Mouse (Mus musculus) olfactory bulb, adult 2 months (tissue): Measurements from ENCODE around the gene Slc25a29. TPM values are rescaled to one million over a fixed set of nuclear protein-coding genes. Genes with fewer than 3 reads are reported as not detected.
A peak's percentile ranks its signal among the peaks of the same experiment; 100 is the strongest.

ENCODE experiments used
- H3K27ac ChIP-seq: fragments of 200-500 bp; 2 replicates; pipeline ENCODE4 v1.5.1; 2012; ENCODE audit warnings: low read depth, low read length; ENCODE audit not compliant: insufficient read depth
- H3K4me1 ChIP-seq: fragments of 200-500 bp; 2 replicates; pipeline ENCODE4 v1.6.1; 2012; ENCODE audit warnings: low read length; ENCODE audit not compliant: control insufficient read depth, insufficient read depth
- H3K4me3 ChIP-seq: fragments of 200-500 bp; 2 replicates; pipeline ENCODE4 v1.5.1; 2012; ENCODE audit warnings: mild to moderate bottlenecking, low read depth, low read length, moderate library complexity; ENCODE audit not compliant: insufficient read depth
- CTCF ChIP-seq: fragments of 200-500 bp; IDR thresholded peaks from 2 replicates; pipeline ENCODE4 v1.5.1; 2012; ENCODE audit warnings: low read depth, mild to moderate bottlenecking, low read length, moderate library complexity; ENCODE audit not compliant: insufficient read depth
- POLR2A ChIP-seq: fragments of 200-500 bp; IDR thresholded peaks from 2 replicates; pipeline ENCODE4 v1.6.1; 2012; ENCODE audit warnings: mild to moderate bottlenecking, low read depth, low read length, moderate library complexity; ENCODE audit not compliant: insufficient read depth
- WGBS: fragments of 180-500 bp; shearing (Covaris S2); methylation state at CpG from one replicate; pipeline ENCODE4 v1.1.7; 2018; 5-methylcytosine and 5-hydroxymethylcytosine counted together
- polyA plus RNA-seq: library from polyadenylated mRNA; stranded (reverse); fragments of >200 nt; gene quantifications from 2 replicates; pipeline ENCODE4 v1.2.4, GENCODE M21; 2012; ENCODE audit warnings: low replicate concordance; ENCODE audit not compliant: missing spikeins, insufficient read depth, insufficient read length

Slc25a29 gene
- polyA plus RNA-seq, 1 experiment, result not detected

DNA sequence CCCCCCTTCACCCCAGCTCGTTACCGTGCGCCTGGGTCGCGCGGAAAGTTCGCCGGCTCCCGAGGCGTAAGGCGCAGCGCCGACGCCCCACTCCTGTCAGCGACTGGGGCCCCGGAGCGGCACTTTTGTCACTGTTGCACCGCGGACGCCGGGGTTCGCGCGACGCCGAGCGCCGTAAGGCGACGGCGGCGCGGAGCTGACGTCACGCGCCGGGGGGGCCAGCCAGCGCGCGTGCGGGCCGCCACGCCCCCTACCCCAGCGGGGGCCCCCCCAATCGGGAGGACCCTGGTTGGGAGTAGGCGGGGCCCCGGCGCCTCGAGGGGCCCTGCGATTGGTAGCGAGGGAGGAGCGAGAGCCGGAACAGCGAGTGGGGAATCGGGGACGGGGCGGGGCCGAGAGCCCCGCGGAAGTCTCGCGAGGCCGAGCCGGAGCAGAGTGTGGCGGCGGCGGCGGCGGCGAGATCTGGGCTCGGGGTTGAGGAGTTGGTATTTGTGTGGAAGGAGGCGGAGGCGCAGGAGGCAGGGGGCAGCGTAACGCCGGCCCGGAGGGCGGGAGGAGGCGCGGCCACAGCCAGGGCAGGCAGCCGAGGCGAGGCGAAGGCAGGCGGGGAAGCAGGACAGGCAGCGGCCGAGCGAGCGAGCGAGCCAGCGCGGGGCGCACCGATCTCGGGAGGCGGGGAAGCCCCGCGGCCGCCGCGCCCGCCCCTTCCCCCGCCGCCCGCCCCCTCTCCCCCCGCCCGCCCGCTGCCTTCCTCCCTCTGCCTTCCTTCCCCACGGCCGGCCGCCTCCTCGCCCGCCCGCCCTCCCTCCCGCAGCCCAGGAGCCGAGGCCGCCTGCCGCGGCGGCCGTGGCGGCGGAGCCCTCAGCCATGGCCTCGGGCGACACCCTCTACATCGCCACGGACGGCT, 42.9 kb downstream of the Slc25a29 start, which contains the start of gene Yy1:
Gene Yy1 (plus strand): TSS at position 428 of the 907 bp plus-strand sequence.
- WGBS, result under 1% methylated on average over 114 of the region's 127 CpGs

DNA sequence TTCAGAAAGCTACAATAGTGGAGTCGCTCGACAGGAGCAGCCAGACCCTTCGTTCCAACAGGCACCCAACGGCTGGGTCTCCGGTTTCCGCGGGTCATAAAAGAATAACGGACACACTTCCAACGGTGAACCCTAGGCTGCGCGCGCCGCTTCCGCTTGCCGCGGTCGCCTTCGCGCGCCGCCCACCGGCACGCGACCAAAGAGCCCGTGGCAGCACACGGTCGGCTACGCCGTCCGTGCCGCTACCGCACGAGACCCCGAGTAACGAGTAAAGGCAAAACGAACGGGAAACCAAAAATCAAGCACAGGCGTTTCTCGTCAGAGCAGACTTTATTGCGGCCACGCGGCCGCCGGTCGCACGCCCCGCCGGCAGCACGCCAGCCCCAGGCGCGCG, 43.5 kb downstream of the Slc25a29 start:
- under 1% methylated on average over 52 of the region's 52 CpGs for WGBS
- Histone ChIP-seq H3K27ac (peak overlapping the region; percentile 66; the same call in 1 of the 2 replicates), H3K4me1 (no peaks in the 10 kb centered on the region), H3K4me3 (peak overlapping the region; percentile 90)
- TF ChIP-seq POLR2A, result 0 out of 2 replicates have a peak, but pooled peaks have one; percentile 33
- no peak for TF ChIP-seq CTCF

More for the DNA sequence above, 42.9 kb downstream of the Slc25a29 start, which contains the start of gene Yy1:
- H3K4me3 ChIP-seq, result peak within 1 kb of the TSS; percentile 97
- peak within 1 kb of the TSS; percentile 86 for H3K27ac ChIP-seq
- H3K4me1 ChIP-seq, result no peaks in the 10 kb centered on the region
- TF ChIP-seq CTCF (no peak), POLR2A (peak; percentile 59)

DNA sequence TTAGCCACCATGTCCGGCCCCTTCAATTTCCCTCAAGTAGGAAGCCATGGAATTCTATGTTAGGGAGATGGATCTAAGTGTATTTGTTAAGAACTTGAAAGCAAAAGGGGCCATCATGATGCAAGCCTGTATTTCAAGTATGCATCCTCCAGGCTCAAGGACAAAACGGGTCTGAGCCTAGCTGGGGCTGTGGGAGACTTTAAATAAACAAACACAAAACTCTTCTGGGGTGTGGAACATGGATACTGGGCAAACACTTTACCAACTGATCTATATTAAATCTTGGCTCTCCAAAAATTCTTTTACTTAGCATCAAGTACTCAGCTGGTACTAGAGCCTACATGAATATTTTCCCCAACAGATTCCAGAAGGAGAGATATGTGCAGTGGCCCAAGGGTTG, 48.4 kb downstream of the Slc25a29 start:
- no peaks in the 10 kb centered on the region for H3K4me1 ChIP-seq
- TF ChIP-seq CTCF (no peak), POLR2A (no peak)
- no peak overlapping the region for H3K4me3 ChIP-seq
- 85% methylated on average over 2 of the region's 2 CpGs for WGBS
- no peak overlapping the region for H3K27ac ChIP-seq

DNA sequence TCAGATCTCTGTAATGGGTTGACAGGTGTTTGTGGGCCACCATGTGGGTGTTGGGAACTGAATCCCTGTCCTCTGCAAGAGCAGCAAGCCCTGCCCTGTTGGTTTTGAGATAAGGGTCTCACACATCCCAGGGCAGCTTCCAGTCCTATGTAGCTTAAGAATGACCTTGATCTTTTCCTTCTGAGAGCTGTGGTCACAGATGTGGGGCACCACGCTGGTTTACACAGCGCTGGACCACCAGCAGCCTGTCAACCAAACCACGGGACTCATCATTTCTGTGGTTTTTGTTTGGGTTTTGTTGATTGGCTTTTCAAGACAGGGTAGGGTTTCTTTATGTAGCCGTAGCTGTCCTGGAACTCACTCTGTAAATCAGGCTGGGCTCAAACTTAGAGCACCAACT, 50.5 kb downstream of the Slc25a29 start:
- Histone ChIP-seq H3K4me3 (no peak overlapping the region), H3K4me1 (no peaks in the 10 kb centered on the region), H3K27ac (no peak overlapping the region)
- 96% methylated on average over 4 of the region's 4 CpGs for WGBS
- TF ChIP-seq POLR2A, result no peak
- TF ChIP-seq CTCF, result no peak

DNA sequence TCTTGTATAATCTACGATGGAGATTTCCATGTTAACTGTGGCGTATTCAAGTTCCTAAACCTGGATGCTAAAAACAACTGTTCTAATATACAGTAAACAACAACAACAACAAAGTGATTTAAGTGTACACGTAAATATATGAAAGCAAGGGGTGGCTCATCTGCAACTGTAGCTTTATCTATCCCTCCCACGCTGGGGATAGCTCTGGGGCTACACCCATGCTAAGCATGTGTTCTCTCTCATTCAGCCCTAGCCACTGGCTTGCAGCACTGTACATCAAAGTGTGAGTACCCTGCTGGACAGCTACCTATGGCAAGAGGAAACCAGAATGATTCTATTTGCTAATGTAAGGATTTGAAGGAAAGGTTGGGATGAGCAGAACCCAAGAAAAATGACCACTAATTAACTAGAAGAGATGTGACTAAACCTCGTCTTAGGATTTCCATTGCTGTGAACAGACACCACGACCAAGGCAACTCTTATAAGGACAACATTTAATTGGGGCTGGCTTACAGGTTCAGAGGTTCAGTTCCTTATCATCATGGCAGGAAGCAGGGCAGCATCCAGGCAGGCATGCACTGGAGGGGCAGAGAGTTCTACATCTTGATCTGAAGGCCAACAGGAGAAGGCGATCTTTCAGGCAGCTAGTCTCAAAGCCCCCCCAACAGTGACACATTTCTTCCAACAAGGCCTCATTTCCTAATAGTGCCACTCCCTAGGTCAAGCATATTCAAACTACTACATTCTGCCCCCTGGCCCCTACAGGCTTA, 55.4 kb downstream of the Slc25a29 start:
- TF ChIP-seq CTCF, result no peak
- no peak for TF ChIP-seq POLR2A
- WGBS, result 97% methylated on average over 7 of the region's 7 CpGs
- Histone ChIP-seq H3K4me1 (no peaks in the 10 kb centered on the region), H3K27ac (no peak overlapping the region), H3K4me3 (no peak overlapping the region)

Other genes with a start within 250 kb of the Slc25a29 start
- gene Degs2, start 133.6 kb downstream of the Slc25a29 start, polyA plus RNA-seq, result not detected in 2 replicates
- 177 TPM in 1 of 2 replicates, not detected in the other for gene Yy1, start 42.9 kb downstream of the Slc25a29 start, polyA plus RNA-seq
- gene Slc25a47, start 163 bp upstream of the Slc25a29 start, polyA plus RNA-seq, result not detected in 2 replicates
- gene Wdr25, start 57.7 kb upstream of the Slc25a29 start, polyA plus RNA-seq, result not detected in 2 replicates
- gene Wars, start 58.3 kb upstream of the Slc25a29 start, polyA plus RNA-seq, result 429 TPM in 1 of 2 replicates, not detected in the other
- not detected in 2 replicates for gene Begain, start 232.3 kb upstream of the Slc25a29 start, polyA plus RNA-seq